Mouse (Mus musculus) MEL (cell line): ENCODE measurements around the gene Selenoo. TPM values are rescaled to one million over a fixed set of nuclear protein-coding genes. Genes with fewer than 3 reads are reported as not detected.

Experiments used
- DNase-seq: peaks from one replicate; pipeline ENCODE4 v3.0.0; 2011; ENCODE audit warnings: low read depth, low spot score
- H3K27ac ChIP-seq: 2 replicates; pipeline ENCODE4 v1.5.1; 2012; ENCODE audit warnings: low read depth, mild to moderate bottlenecking, control low read depth, low read length, moderate library complexity; ENCODE audit not compliant: control insufficient read depth
- H3K27me3 ChIP-seq, 2 experiments: fragments of 150-350 bp in 1 of 2; sonication (generic) in 1 of 2; 2 replicates each; pipeline ENCODE4 v1.6.1; 2012; ENCODE audit warnings: low read length in 2 of 2, mild to moderate bottlenecking in 2 of 2, improper control_type of control experiment in 1 of 2, moderate library complexity in 1 of 2; ENCODE audit not compliant: insufficient read depth in 2 of 2, control insufficient read depth in 1 of 2
- H3K36me3 ChIP-seq, 2 experiments: 2 replicates each; pipeline ENCODE4 v1.6.1; 2012 to 2014; ENCODE audit warnings: low read length in 2 of 2, improper control_type of control experiment in 1 of 2, inconsistent platforms in 1 of 2, mild to moderate bottlenecking in 1 of 2; ENCODE audit not compliant: insufficient read depth in 2 of 2, control insufficient read depth in 1 of 2
- H3K4me1 ChIP-seq, 2 experiments: fragments of 150-350 bp in 1 of 2; sonication (generic) in 1 of 2; 2 replicates each; pipeline ENCODE4 v1.6.1; 2012; ENCODE audit warnings: low read length in 2 of 2, improper control_type of control experiment in 1 of 2, mild to moderate bottlenecking in 1 of 2; ENCODE audit not compliant: insufficient read depth in 2 of 2, control insufficient read depth in 1 of 2
- H3K4me3 ChIP-seq, 2 experiments: fragments of 150-350 bp in 1 of 2; sonication (generic) in 1 of 2; 2 replicates each; pipeline ENCODE4 v1.5.1; 2012; ENCODE audit warnings: low read depth in 2 of 2, low read length in 2 of 2, mild to moderate bottlenecking in 2 of 2, moderate library complexity in 2 of 2, control low read depth in 1 of 2, improper control_type of control experiment in 1 of 2; ENCODE audit not compliant: control insufficient read depth in 1 of 2, insufficient read depth in 1 of 2
- H3K79me2 ChIP-seq: 2 replicates; pipeline ENCODE4 v1.6.1; 2012; ENCODE audit warnings: mild to moderate bottlenecking, low read length, moderate library complexity; ENCODE audit not compliant: control insufficient read depth, poor library complexity, insufficient read depth
- H3K9ac ChIP-seq: 2 replicates; pipeline ENCODE4 v1.6.1; 2012; ENCODE audit warnings: low read depth, mild to moderate bottlenecking, control low read depth, low read length, moderate library complexity; ENCODE audit not compliant: control insufficient read depth, poor library complexity, severe bottlenecking
- H3K9me3 ChIP-seq: fragments of 150-350 bp; sonication (generic); replicated peaks from 2 replicates; pipeline ENCODE4 v1.6.1; 2012; ENCODE audit warnings: mild to moderate bottlenecking, low read length, improper control_type of control experiment, moderate library complexity; ENCODE audit not compliant: insufficient read depth
- BHLHE40 ChIP-seq: IDR thresholded peaks from 2 replicates; pipeline ENCODE4 v1.6.1; 2012; ENCODE audit warnings: low read depth, mild to moderate bottlenecking, inconsistent platforms, low read length, improper control_type of control experiment, borderline replicate concordance
- CHD1 ChIP-seq: IDR thresholded peaks from 2 replicates; pipeline ENCODE4 v1.6.1; 2012; ENCODE audit warnings: low read depth, mild to moderate bottlenecking, inconsistent platforms, low read length, improper control_type of control experiment
- CHD2 ChIP-seq: IDR thresholded peaks from 2 replicates; pipeline ENCODE4 v1.6.1; 2011; ENCODE audit warnings: low read length, improper control_type of control experiment
- E2F4 ChIP-seq: IDR thresholded peaks from 2 replicates; pipeline ENCODE4 v1.6.1; 2011; ENCODE audit warnings: low read depth, low read length, improper control_type of control experiment, borderline replicate concordance
- GABPA ChIP-seq: IDR thresholded peaks from 2 replicates; pipeline ENCODE4 v1.6.1; 2012; ENCODE audit warnings: low read depth, mild to moderate bottlenecking, inconsistent platforms, low read length, improper control_type of control experiment, moderate library complexity
- HCFC1 ChIP-seq: IDR thresholded peaks from 2 replicates; pipeline ENCODE4 v1.6.1; 2012; ENCODE audit warnings: low read depth, mild to moderate bottlenecking, inconsistent platforms, low read length, improper control_type of control experiment, moderate library complexity
- KAT2A ChIP-seq: conservative IDR thresholded peaks from 2 replicates; pipeline ENCODE4 v1.6.1; 2012; ENCODE audit warnings: low read depth, low read length, improper control_type of control experiment, inconsistent platforms
- MAX ChIP-seq: IDR thresholded peaks from 2 replicates; pipeline ENCODE4 v1.6.1; 2011; ENCODE audit warnings: low read length, improper control_type of control experiment
- MAZ ChIP-seq: IDR thresholded peaks from 2 replicates; pipeline ENCODE4 v1.6.1; 2012; ENCODE audit warnings: low read depth, mild to moderate bottlenecking, inconsistent platforms, low read length, improper control_type of control experiment
- MEF2A ChIP-seq: IDR thresholded peaks from 2 replicates; pipeline ENCODE4 v1.6.1; 2014; ENCODE audit warnings: low read depth, mild to moderate bottlenecking, inconsistent platforms, low read length, improper control_type of control experiment; ENCODE audit not compliant: poor library complexity, insufficient replicate concordance, severe bottlenecking; ENCODE audit errors: extremely low read depth
- MXI1 ChIP-seq: IDR thresholded peaks from 2 replicates; pipeline ENCODE4 v1.6.1; 2011; ENCODE audit warnings: mild to moderate bottlenecking, low read depth, low read length, improper control_type of control experiment
- MYB ChIP-seq: IDR thresholded peaks from 2 replicates; pipeline ENCODE4 v1.6.1; 2011; ENCODE audit warnings: mild to moderate bottlenecking, low read depth, low read length, improper control_type of control experiment
- MYC ChIP-seq: IDR thresholded peaks from 2 replicates; pipeline ENCODE4 v1.6.1; 2011; ENCODE audit warnings: low read depth, mild to moderate bottlenecking, low read length, improper control_type of control experiment, moderate library complexity
- NELFE ChIP-seq: IDR thresholded peaks from 2 replicates; pipeline ENCODE4 v1.6.1; 2011; ENCODE audit warnings: low read depth, low read length, improper control_type of control experiment
- NRF1 ChIP-seq: IDR thresholded peaks from 2 replicates; pipeline ENCODE4 v1.6.1; 2014; ENCODE audit warnings: low read depth, mild to moderate bottlenecking, inconsistent platforms, low read length, improper control_type of control experiment, moderate library complexity; ENCODE audit not compliant: poor library complexity, insufficient read depth, severe bottlenecking
- POLR2AphosphoS5 ChIP-seq: IDR thresholded peaks from 2 replicates; pipeline ENCODE4 v1.6.1; 2012; ENCODE audit warnings: low read depth, borderline replicate concordance, mild to moderate bottlenecking, inconsistent platforms, low read length, moderate library complexity, mixed read lengths
- RAD21 ChIP-seq: IDR thresholded peaks from 2 replicates; pipeline ENCODE4 v1.6.1; 2011; ENCODE audit warnings: mild to moderate bottlenecking, low read depth, low read length, improper control_type of control experiment
- SIN3A ChIP-seq: IDR thresholded peaks from 2 replicates; pipeline ENCODE4 v1.6.1; 2012; ENCODE audit warnings: low read length, improper control_type of control experiment, inconsistent platforms
- SMC3 ChIP-seq: IDR thresholded peaks from 2 replicates; pipeline ENCODE4 v1.6.1; 2011; ENCODE audit warnings: low read depth, low read length, improper control_type of control experiment
- TBP ChIP-seq: IDR thresholded peaks from 2 replicates; pipeline ENCODE4 v1.8.0; 2011; ENCODE audit warnings: low read depth, low read length, improper control_type of control experiment
- ZC3H11A ChIP-seq: IDR thresholded peaks from 2 replicates; pipeline ENCODE4 v1.6.1; 2012; ENCODE audit warnings: low read depth, mild to moderate bottlenecking, inconsistent platforms, low read length, improper control_type of control experiment
- polyA plus RNA-seq, 2 experiments: library from polyadenylated mRNA; stranded (reverse) in 1 of 2; unstranded in 1 of 2; fragments of >175 nt in 1 of 2; fragments of >200 nt in 1 of 2; gene quantifications; 2 replicates each; pipeline versions ENCODE4 v1.2.1 to v1.2.4; 2012; ENCODE audit warnings: low replicate concordance in 2 of 2, low read depth in 1 of 2; ENCODE audit not compliant: insufficient read length in 2 of 2, insufficient read depth in 1 of 2, missing spikeins in 1 of 2
- total RNA-seq: library from RNA; depleted of rRNA; stranded (reverse); fragments of 300-350 nt; gene quantifications from 2 replicates; pipeline ENCODE4 v1.2.3, GENCODE M21; 2012

The Selenoo gene
- total and polyA plus RNA-seq, 3 experiments, result 16.6 to 17.3 TPM; not detected in 1

DNA sequence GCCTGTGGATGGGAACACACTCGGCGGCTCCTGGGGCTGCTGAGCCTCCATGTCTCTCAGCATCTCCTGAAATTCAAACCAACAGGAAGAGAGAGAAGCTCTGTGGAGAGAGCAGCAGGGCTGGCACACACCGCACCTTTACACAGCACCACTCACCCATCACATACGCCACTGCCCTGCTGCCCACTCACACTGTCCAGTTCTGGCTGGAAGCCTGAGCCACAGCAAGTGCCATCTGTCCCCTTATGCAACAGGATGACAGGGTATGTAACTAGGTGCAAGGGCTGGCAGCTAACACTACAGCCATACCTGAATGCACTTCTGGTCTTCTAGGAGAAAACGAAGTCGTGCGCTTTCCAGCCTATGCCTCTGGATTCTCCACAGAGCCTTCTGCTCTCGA lies 15.5 kb downstream of the Selenoo start:
- TF ChIP-seq CHD1 (no peak), RAD21 (no peak), NRF1 (no peak), MAZ (no peak), BHLHE40 (no peak), MXI1 (no peak), POLR2AphosphoS5 (no peak), E2F4 (no peak), TBP (no peak), SMC3 (no peak), MEF2A (no peak), MYB (no peak), SIN3A (no peak), MYC (no peak), GABPA (no peak), CHD2 (no peak)

DNA sequence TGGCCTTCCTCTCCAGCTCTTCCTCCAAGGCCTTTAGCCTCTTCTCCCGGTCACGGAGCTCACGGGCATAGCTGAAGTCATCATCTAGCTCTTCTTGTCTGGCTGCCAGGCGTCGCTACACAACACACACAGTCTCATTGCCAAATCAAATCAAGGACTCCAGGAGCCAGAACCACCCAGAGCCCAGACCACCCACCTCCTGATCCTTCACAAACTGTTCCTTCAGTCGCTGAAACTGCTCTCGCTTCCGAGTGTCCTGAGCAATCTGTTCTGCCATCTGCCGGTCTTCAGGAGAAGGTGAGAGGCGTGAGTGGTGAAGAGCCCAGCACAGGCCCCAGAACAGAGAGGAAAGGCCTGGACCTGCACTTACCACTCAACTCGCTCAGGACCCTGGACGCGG lies 17.2 kb downstream of the Selenoo start:
- Histone ChIP-seq H3K4me1 (no peaks in the 10 kb centered on the region), H3K9ac (no peak overlapping the region), H3K79me2 (no peaks in the 10 kb centered on the region), H3K27ac (no peak overlapping the region), H3K9me3 (no peaks in the 10 kb centered on the region), H3K4me3 (no peak overlapping the region), H3K27me3 (no peaks in the 10 kb centered on the region), H3K36me3 (peaks cover 0 to 4% of the 10 kb centered on the region in 2 experiments; a peak in 2 of 4 replicates)
- TF ChIP-seq ZC3H11A (no peak), KAT2A (no peak), NELFE (no peak), NRF1 (no peak), CHD1 (no peak), BHLHE40 (no peak), GABPA (no peak), MAX (no peak), HCFC1 (no peak)
- DNase-seq, result no peak

More for the DNA sequence above, 15.5 kb downstream of the Selenoo start:
- Histone ChIP-seq H3K4me3 (no peak overlapping the region), H3K4me1 (no peaks in the 10 kb centered on the region), H3K27me3 (no peaks in the 10 kb centered on the region), H3K79me2 (no peaks in the 10 kb centered on the region), H3K27ac (no peak overlapping the region), H3K9me3 (no peaks in the 10 kb centered on the region), H3K9ac (no peak overlapping the region), H3K36me3 (peaks cover 0 to 4% of the 10 kb centered on the region in 2 experiments; a peak in 2 of 4 replicates)
- DNase-seq, result no peak
